Mouse (Mus musculus) gonadal fat pad, adult 2 months (tissue): Measurements from ENCODE around the gene Rsad2. TPM values are rescaled to one million over a fixed set of nuclear protein-coding genes. Genes with fewer than 3 reads are reported as not detected.

ENCODE experiments used
- DNase-seq: peaks from one replicate; pipeline ENCODE4 v3.0.0-alpha.2; 2012; ENCODE audit warnings: low read depth
- polyA plus RNA-seq: library from polyadenylated mRNA; depleted of rRNA; stranded (reverse); fragments of >200 nt; gene quantifications from 2 replicates; pipeline ENCODE4 v1.2.3, GENCODE M21; 2012; rRNA removed

Gene Rsad2
- polyA plus RNA-seq, 1 experiment = 1.8 TPM

DNA sequence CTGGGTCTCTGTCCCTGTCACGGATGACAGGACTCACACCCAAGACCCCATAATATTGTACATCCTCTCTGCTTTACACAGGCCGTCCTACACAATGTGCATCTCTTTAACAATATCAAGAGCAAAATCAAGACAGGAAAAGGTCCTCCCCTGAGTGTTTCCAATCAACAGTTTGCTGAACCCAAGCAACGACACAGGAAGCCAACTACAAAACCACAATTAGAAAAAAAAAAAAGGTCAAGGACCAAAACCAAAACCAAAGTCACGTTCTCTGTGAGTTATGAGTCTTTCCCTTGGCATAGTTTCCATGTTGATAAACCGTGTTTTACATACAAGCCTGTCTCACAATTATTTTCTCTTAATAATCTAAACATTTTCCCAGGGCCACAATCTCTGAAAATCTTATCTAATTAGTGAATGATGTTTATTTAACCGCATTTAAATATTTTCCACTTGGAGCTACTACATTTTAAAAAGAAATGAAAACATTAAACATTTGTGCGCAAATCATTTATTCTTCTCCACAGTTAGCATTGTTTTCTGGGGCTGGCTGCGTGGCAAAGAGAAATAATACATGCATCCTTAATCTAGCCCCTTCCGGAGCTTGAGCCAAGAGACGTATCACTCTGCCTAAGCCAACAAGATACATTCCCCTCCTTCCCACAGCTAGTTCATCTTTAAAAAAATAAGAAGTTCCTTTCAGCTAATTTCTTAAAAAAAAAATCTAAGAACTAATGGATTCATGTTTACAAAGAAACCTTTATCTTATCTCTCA is 54.4 kb downstream of the Rsad2 start:
- DNase-seq = no peak

DNA sequence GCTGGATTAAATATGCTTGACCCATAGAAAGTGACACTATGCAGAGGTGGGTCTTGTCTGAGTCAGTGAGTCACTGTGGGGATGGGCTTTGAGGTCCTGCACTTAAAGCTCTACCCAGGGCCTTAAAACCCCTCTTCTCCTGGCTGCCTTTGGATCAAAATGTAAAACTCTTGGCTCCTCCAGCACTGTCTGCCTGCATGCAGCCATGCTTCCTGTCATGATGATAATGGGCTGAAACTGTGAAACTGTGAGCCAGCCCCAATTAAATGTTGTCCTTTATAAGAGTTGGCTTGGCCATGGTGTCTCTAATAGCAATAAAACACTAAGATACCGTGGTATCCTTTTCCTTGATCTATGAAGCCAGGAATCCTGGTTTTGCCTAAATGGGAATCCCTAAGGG is 55.0 kb downstream of the Rsad2 start:
- no peak for DNase-seq

DNA sequence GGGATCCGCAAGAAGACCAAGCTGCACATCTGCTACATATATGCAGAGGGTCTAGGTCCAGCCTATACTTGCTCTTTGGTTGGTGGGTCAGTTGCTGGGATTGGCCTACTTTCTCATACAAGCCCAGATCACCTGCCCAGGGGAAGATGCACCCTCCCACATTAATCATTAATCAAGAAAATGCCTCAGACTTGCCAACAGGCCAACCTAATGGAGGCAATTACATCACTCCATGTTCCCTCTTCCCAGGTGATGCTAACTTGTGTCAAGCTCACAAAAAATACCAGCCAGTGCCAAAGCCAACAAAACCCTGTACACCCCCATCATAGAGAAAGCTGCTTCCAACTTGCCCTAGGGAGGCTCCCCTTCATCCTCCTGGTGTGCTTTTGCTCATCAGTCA is 55.5 kb downstream of the Rsad2 start:
- DNase-seq = peak; percentile 27

DNA sequence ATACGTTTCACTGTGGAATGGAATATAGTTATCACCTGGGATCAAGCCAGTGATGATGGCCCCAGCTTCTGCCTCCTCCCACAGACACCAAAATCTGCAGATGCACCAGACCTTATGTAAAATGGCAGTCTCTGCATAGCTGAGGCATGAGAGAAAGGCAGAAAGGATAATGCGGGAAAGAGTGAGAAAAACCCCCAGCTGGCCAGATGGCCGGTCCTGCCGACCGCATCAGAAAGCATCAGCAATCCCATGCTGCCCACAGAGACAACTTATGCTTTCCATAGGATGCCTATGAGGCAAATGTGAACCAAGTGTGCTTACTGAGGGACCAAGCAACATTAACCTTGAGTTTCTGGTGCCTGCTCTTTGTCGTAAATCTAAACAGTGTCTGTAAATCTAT is 56.9 kb downstream of the Rsad2 start:
- DNase-seq = no peak

DNA sequence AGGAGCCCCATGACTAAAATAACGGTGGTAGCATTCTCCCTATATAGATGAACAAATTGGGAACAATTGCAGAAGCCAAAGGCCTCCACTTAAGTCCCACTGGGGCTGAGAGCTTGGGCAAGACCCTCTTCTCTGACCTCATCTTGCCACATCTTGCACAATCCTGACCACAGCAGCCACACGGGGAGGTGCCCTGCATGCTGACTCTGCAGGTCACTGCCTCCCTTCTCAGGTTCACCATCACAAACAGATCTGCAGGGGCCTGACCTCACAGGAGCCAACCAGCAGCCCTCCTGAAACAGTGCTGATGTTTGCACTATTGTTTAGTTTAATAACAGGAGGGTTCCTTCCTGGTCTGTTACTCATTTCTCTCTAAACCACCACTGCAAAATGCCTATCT is 57.7 kb downstream of the Rsad2 start:
- no peak for DNase-seq

DNA sequence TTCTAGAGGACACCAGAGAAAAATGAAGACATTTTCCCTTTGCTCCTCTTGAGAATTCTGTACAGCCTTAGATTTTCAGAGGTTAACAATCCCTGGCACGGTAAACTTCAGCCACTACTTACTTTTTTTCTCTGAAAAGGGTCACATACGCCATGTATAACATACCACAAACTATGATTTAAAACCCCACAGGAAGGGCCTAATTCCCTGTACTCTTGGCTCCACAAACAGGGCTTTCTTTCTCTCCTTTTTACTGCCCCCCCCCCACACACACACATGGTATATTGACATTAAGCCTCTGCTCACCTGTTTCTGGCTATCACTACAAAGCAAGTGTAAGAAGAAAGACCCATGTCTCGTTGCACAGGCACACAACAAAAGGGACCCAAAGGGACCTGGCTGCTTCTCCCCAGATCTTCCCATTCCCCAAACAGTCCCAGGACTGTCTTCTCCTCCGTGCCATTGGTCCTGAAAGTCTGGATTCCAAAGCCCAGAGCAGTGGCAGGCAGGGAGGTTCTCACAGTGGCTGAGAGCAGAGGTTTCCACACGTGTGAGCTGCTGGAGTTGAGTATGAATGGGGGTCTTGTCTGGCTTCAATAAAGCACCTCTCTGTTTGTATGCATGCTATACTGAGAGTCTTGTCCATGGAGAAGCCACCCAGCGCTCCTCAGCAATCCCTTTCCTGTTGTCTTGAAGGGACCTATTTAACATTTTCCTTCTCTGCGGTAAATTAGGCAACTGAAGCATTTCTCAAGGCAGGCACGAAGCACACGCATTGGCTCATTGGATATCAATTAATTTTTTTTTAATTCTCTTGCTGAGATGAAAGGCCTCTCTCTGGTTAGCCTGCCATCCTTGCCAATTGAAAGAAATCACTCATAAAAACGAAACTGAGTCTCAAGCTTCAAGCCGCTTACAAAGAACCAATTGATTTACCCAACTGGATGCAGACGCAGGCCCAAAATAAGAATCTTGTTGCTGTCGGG is 61.5 kb downstream of the Rsad2 start:
- DNase-seq = no peak

DNA sequence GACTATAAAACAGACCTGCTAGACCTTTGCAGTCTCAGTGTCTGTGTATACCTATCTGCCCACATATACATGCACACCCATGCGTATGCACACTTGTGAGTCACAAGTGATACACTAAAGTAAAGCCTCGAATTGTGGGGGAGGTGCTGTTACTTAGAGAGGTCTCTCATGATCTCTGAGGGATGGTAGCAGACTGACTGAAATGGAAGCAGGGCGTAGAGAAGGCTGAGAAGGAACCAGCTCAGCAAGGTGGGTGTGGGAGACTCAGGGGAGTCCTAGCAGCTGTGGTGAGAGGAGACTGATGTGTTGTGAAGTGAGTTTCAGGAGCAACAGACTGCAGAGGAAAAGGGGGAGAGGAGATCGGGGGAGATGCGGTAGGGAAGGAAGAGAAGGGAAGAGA is 63.0 kb downstream of the Rsad2 start:
- DNase-seq = no peak

Other genes starting within 250 kb of the Rsad2 start
- gene Rnf144a, start 41.2 kb downstream of the Rsad2 start, polyA plus RNA-seq = 11.3 and 16.4 TPM in 2 replicates
- 3.4 TPM in 2 replicates for gene Cmpk2, start 12.8 kb upstream of the Rsad2 start, polyA plus RNA-seq